Mouse (Mus musculus): ENCODE results near the gene Mpg.

DNA sequence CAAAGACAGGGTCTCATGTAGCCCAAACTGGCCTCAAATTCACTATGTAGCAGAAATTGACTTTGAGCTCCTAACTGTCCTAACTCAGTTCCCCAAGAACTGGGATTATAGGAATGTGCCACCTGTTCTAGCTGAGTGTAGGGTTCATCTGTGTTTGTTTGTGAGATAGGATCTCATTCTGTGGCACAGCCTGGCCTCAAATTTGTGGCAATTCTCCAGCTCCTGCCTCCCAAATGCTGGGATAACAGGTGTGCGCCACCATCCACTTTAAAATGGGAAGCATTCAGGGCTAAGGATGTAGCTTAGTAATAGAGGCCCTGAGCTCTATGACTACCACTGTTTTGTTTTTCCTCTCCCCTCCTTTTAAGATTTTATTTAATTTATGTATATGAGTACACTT, 26.8 kb downstream of the Mpg start:
- TF ChIP-seq POLR2A (IDR thresholded peaks at IDR 0.05; ENCODE audit: control insufficient read depth, extremely low read depth, insufficient read depth, low read length, poor library complexity) (no peak), CTCF (IDR thresholded peaks at IDR 0.05; ENCODE audit: borderline replicate concordance, control insufficient read depth, extremely low read depth, insufficient read depth, low read length, poor library complexity) (no peak)
